Mouse (Mus musculus) spleen, adult 12 weeks (tissue): ENCODE measurements around the gene Tgtp2.
"Not testable (repeated sequence)": the region's sequence is repeated elsewhere in the genome, so short reads cannot be mapped to it uniquely, and the experiment has no call there.

Experiments
- DNase-seq: peaks from one replicate; pipeline ENCODE4 v3.0.0; 2022; ENCODE audit warnings: low spot score

The Tgtp2 gene

DNA sequence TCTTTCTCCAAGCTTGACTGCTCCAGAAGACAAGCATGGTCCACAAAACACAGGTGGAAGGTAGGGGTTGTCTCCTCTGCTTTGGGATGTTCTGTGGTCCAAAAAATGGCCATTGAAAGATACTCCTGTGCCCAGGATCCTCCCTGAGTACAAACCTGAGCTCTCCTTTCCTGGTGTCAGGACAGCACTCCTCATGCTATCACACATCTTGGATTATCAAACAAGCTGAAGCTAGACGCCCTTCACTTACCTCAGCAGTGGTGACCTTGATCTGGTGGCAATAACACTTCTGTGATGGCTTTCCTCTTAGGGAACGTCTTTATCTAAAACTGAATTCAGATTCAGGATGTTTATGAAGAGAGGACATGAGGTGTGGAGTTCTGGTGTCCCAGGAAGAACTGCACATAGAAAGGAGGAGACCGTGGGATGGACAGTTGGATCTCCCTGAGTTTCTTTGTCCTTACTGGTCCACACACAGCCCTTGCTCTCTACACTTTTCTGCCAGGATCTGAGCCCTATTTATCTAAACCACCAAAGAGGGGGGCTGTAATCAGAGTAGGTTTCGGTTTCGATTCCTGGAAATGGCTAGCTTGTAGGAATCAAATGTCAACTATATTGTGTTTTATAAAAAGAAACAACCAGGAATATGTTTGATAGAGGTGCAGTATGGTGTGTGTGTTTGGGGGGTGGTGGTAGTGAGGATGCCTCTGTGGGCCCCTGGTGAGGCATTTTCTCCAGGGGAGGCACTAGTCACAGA is at the start of gene Tgtp2:
Gene Tgtp2 (minus strand): TSS at position 494 of the 757 bp plus-strand sequence.
- DNase-seq: not testable (repeated sequence)

GRCm38 (mm10) chr11:49112624-49113219 is 48.7 kb upstream of the Tgtp2 start:
- DNase-seq: no peak

DNA sequence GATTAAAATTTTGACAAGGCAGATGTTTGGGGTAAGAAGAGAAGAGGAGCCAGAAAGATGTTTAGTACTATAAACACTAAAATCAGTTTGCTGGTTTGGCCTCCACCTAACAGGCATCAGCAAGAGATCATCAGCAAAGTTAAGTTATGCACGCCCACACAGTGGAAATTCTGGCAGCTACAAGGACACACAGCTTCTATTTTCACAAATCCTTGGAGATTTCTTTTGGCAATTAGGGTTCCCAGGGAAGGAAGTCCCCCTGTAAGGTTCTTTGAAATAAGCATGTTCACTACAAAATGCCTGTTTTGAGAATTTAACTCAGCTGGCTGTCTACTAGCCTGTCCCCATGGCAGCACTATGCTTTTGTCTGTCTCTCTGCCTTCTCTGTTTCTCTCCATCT is 47.0 kb upstream of the Tgtp2 start:
- no peak for DNase-seq

- DNase-seq: no peak
Measured at GRCm38 (mm10) chr11:49108833-49109232, 44.8 kb upstream of the Tgtp2 start.

- no peak for DNase-seq
Measured at GRCm38 (mm10) chr11:49107650-49108537, 43.9 kb upstream of the Tgtp2 start.

DNA sequence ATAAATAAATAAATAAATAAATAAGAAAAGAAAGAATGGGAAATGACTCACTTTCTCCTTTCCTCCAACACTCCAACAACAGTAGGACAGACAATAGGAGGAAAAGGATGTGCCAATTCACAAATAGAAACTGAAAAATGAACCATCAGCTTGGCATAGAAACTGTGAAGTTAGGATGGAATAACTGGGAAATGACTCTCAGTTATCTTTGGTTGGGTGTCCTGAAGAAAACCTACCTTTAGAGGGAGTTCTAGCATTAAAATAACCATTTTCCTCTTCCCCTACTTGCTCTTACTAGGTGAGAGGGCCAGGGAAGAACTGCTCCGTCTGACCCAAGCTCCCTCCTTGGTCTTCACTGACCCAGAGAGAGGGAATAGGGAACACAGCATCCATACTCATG is 41.7 kb upstream of the Tgtp2 start:
- no peak for DNase-seq

DNA sequence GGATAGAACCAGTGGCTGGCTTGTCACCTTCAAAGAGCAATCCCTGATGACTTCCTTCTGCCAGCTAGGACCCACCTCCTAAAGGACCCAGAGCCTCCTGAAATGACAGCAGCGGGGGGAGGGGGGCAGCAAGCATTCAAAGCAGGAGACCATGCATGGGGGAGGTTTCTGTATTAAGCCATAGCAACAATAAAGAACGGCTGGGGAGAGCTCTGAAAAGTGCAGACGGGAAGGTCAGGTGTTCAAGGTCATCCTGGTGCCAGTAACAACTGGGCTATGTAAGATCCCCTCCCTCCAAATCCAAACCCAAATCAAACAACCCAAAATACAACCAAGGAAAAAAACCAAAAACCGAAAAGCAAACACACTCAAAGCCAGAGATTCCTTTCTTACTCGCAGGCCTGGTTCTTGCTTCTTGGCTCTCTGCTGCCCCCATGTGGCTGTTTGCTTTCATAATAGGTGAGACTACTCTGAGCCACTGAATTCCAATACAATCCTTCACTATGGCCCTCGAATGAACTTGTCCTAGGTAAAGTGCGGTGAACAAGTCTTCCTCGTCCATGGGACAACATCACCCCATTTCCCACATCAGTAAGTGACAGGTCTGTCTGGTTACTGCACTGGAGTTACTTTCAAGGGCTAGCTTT is 39.2 kb upstream of the Tgtp2 start:
- DNase-seq: peak; percentile 76

DNA sequence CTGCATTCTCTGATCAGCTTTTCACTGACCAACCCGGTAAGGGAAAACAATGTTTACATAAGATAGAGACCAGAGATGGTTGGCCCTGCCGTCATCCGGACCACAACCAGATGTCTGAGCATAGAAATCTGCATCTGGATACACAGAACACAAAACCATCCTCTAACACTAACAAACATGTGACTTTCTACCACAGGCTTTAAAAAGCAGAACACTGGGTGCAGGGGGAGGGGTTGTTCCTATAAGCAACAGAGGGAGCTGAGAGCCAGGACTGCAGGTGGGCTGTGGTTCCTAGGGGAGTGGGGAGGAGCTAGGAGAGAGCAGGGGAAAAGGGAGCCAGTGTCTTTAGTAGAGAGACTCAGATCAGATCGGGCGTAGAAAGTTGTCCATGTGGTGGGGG is 37.5 kb upstream of the Tgtp2 start:
- no peak for DNase-seq

GRCm38 (mm10) chr11:49100409-49100808 is 36.4 kb upstream of the Tgtp2 start:
- DNase-seq: no peak

- no peak for DNase-seq
Measured at GRCm38 (mm10) chr11:49095367-49095766, 31.4 kb upstream of the Tgtp2 start.

GRCm38 (mm10) chr11:49093861-49094660 is 30.1 kb upstream of the Tgtp2 start:
- DNase-seq: no peak

DNA sequence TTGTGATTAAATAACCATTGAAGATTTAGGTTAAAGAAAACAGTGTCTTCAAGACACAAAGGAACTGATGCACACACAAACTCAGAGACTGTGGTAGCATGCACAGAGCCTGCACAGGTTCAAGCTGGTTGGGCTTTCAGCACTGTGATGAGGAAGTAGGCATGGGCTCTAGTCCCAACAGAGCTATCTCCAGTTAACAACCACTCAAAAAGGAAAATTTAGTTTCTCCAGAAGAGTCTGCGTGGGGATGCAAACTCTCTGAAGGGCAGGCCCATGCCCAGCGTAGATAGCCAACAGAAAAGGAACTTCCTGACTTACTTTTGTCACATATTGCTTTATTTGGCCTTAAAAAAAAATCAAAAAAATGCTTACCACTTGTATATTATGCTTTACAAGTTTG is 28.8 kb upstream of the Tgtp2 start:
- no peak for DNase-seq

- no peak for DNase-seq
Measured at GRCm38 (mm10) chr11:49092053-49092586, 28.1 kb upstream of the Tgtp2 start.

- DNase-seq: no peak
Measured at GRCm38 (mm10) chr11:49091171-49091570, 27.2 kb upstream of the Tgtp2 start.

GRCm38 (mm10) chr11:49090551-49090950 is 26.5 kb upstream of the Tgtp2 start:
- no peak for DNase-seq

DNA sequence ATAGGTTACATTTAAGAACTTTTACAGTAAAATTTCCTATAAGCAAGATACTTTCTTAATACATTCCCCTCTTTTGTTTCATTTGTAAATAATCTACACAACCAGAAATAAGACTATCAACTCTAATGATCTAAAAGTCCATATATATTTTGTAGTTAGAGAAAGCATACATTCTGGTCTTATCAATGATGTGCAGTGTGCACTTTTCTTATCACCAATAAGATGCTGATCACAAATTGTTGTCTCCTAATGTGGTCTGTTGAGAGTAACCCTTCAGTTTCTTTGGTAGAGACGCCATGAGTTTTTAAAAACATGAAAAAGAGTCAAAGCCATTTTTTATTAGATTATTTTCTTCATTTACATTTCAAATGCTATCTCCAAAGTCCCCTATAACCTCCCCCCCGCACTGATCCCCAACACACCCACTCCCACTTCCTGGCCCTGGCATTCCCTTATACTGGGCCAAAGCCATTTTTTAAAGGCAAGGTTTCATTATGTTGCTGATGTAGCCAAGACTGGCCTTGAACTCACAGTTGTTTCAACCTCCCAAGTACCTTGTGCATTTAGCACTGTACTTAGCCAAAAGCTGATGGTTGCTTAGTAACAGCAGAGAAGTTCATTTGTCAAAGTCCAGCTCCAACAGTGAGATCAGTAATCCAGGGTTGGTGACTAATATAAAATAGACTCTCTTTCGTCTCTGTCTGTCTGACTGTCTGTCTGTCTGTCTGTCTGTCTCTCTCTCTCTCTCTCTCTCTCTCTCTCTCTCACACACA is 25.9 kb upstream of the Tgtp2 start:
- DNase-seq: no peak

- no peak for DNase-seq
Measured at GRCm38 (mm10) chr11:49088990-49089652, 25.1 kb upstream of the Tgtp2 start.

DNA sequence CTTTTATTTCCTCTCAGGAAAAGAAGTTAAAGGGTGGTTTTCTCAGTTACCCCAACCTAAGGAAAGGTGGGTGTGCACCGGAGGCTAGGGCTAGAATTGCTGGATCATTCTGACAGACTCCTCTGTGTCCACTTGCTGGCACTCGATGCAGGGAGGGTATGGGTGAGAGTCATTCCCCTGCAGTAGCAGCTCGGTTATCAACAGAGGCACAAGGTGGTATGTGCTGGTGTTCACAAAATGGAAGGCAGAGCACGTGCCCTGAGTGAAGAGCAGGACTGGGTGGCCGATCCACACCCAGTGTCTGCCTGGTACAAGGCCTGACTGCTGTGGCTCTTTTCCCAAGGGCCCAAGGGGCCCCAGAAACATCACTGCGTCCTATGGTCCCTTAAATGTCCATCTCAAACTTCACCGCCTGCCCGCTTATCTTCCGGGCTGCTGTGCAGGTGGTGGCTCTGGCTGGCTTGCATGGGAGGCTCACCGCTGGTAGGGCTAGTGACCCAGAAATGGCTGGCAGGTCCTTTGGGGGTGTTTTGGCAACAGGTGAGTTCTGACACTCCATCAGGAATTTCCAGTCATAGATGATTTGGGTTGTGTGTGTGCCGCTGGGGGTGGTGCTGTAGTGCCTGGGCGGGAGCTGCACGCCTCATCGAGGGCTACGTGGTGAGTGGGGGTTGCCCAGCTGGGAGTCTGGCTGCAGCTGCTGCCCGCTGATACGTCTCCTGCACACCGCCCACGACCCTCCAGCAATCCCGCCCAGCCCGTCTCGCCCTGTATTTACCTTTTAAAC is 24.0 kb upstream of the Tgtp2 start:
- DNase-seq: peak; percentile 67

- no peak for DNase-seq
Measured at GRCm38 (mm10) chr11:49086858-49087361, 22.9 kb upstream of the Tgtp2 start.
